Mouse (Mus musculus) right cerebral cortex, postnatal 14 days (tissue): ENCODE results near the gene Padi3.
A peak's percentile ranks its signal among the peaks of the same experiment; 100 is the strongest.

ENCODE experiments used
- DNase-seq: peaks from one replicate; pipeline ENCODE4 v3.0.0; 2022

Gene Padi3

DNA sequence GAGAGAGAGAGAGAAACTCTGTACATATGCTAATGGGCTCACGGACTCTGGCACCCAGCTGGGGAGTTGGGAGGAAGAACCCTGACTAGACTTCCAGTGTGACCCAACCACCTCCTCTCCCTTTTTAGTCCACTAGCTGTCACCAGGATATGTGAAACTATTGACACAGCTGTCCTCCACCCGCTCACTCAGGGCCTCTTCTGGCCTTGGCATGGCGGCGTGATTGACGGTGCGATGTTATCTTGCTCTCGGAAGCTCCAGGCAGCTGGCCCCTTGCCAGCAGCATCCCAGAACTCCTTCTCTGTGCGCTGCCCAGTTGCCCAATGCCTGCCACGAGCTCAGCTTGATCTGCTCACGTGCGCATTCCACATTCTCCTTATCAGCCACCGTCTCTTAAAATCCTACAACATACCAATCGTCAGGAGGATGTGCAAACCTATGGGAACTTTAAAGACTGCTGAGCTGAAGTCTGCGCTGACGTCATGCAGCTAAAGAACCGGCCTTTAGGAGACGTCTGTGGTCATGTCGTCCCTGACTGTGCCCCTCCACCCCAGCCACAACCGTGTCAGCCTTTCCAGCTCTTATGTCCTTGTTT is 30.5 kb downstream of the Padi3 start:
- DNase-seq = no peak

DNA sequence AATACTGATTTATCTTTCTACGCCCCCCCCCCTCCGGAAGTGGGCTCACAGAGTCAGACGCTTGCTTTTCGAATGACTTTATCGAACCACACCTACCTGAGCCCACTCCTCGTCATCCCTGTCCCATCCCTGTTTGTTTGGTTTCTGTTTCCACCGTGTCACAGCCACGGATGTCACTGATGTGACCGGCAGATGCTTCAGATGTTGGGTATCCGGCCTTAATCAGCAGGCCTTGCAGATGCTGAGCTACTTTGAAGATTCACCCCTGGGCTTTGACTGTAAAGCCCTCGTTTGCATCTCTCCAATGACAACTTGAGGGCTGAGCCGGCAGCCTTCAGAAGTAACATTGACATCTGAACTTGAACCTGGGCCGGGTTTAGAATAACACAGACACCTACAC is 33.8 kb downstream of the Padi3 start:
- DNase-seq = no peak

DNA sequence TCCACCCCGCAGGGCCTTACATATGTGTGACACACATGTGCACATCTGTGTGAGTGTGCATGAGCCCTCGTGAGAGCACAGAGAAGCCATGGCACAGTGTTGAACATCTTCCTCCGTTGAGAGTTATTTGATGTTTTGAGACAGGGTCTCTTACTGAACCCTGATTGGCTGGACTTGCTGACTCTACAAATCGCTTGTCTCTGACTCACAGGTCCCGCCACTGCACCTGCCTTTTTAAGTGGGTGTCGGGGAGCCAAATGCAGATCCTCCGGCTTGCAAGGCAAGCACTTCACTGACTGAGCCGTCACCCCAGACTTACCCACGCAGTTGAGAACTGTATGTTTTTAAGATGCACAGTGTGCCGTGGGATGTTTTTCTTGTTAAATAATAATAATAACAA is 34.6 kb downstream of the Padi3 start:
- DNase-seq = no peak

DNA sequence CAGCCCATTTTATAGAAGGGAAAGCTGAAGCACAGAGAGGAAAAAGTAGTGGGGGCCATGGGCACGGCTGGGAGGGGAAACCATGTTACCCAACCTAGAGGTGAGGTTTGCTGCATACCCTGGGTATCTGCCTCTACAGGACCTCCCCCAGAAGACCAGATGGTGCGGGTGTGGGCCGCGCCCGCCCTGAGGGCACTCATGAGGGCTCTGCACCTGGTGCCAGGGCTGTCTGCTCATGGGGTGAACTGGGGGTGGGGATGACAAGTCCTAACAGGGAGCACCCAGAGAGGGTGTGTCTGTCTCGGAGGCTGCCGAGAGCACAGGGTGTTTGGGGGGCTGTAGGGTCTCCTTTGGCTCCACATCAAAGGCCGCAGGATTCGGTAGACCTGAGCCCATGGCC is 35.6 kb downstream of the Padi3 start:
- no peak for DNase-seq

DNA sequence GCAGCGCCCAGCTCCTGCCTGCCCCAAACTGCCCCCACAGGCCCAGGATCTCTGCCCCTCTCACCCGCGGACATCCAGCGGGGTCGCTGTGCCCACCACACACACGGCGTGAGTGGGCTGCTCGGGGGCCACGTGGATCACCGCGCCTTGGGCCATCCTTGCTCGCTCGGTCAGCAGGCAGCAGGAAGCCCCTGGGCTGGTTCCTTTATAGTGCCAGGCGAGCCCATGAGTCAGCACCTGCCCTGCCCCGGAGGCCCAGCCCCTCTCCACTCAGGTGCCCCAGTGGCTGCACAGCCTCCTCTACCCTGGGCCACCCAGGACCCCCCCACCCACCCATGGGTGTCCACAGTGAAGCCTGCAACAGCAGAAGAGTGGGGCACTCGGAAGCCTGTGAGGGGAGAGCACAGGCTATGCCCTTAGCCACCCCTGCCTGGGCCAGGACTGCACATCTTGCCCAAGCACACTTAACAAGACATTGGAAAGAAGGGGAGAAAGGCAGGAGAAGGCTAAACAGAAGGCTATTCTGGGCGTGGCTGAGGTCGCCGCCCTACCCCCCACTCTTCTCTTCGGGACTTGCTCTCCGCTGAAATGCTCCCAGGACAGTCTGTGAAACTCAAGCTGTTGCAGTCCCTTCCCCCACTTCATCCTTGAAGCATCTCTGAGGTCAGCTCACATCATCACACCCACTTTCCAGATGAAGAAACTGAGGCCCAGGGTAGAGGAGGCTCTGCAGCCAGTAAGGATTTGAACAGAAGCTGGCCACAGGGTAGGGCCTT is 36.2 kb downstream of the Padi3 start, which contains the start of gene Padi4:
Padi4 (minus strand) TSS at position 212 of the 776 bp plus-strand sequence.
- no peak for DNase-seq

DNA sequence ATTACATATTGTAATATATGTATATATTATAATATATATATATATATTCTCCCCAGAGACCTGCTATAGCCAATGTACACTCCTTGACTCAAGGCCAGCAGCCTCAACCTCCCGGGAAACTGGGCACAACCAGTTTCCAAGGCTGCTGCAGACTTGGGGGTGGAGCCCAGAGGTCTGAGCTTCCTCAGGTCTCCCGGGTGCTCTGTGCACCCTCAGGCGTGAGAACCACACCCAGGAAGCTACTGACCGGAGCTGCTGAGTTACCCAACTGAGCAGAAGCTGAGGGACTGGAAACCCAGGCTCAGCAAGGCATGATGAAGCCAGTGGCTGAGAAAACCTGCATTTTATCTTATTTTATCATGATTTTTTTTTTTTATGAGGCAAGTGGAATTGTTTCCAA is 39.4 kb downstream of the Padi3 start:
- DNase-seq = no peak

DNA sequence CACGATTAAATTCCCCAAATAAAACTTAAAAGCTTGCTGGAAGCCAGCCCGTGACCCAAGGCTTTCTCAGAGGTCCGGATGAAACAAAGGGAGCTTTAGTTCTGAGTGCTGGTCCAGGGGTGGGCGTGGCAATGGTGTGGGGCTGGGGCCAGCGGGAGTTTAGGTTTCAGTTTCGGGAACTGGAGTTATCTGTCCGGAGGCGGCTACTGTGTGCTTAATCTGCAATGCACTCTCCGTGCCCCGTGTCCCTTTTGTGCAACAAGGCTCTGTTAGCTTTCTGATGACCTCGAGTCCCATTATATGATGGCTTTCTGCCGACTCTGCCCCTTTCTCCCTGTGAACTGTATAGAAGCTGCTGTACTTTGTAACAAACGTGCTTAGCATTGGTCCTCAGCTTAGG is 40.0 kb downstream of the Padi3 start:
- no peak for DNase-seq

DNA sequence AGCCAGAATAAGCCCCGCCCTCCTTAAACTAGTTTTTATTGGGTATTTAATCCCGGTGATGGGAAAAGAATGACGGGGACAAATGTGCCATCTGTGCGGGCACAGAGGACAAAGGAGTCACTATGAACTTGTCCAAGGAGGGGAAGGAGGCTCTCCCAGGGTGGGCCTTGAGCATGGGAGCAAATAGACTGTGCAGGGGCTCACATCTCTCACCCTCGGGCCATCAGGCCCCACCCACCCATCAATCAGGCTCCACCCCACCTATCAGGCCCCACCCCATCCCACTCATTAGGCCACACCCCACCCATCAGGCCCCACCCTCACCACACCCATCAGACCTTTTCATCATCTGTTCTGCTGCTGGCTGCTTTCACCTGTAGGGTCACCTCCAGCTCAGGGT is 41.5 kb downstream of the Padi3 start:
- DNase-seq = no peak

DNA sequence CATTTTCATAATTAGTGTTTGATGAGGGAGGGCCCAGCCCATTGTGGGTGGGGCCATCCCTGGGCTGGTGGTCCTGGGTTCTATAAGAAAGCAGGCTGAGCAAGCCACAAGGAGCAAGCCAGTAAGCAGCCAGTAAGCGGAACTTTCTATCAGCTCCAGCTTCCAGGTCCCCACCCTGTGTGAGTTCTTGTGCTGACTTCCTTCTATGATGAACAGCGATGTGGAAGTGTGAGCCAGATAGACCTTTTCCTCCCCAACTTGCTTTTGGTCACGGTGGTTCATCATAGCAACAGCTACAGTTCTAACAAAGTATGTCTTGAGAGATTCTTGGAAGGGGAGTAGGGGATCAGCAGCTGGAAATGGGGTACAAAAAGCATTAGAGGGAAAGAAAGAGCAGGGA is 44.5 kb downstream of the Padi3 start:
- DNase-seq = no peak

DNA sequence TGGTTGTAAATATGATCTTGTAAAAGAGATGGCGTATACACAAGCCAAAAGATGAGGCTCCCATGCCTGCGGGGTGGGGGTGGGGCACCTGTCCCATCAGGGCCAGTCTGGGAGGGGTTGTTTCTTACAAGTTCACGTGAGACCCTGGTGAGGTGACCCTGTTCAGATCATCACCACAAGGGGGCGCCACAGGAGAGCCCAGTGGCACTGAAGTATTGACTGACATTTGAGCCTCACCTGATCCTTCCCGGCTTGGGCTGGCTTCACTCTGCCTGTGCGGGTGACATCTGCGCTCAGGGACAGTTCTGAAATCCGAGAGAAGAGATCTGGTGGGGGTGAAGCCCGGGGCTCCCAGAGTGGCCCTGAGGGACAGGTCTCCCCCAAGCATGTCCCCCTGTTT is 47.3 kb downstream of the Padi3 start:
- DNase-seq = peak; percentile 40

DNA sequence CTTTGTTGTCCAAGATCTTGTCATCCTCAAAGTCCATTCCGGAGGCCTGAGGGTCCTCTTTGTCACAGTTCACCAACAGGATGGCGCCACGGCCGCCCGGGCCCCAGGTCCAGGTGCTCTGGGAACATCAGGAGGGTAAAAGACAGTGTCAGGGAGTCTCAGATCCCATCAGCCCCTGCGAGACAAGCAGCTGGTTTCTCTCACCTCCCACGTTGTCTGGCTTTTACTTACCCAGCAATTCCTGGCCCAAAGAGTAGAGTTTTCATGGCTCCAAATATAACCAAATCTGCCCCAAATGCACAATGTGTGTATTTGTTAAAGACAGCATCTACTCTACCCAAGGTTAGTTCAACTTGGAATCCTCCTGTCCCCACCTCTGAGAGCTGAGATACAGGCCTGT is 48.8 kb downstream of the Padi3 start:
- DNase-seq = no peak

DNA sequence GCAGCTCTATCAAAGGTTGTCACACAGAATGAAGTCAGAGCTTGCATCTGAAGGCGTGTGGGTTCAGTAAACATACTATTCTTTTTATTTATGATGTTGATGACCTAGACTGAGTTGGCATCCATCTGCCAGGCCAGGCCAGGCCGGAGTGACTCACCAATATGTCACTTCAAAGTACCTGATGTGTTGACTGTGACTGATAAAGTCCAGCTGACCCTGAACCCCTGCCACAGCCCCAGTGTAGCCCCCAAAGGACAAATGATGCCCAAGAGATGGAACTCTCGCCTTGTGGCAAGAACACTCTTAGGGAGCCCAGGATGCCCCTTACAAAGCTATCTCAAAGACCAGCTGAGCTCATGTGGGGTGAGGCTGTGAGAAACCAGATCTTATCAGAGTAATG is 54.6 kb downstream of the Padi3 start:
- no peak for DNase-seq

DNA sequence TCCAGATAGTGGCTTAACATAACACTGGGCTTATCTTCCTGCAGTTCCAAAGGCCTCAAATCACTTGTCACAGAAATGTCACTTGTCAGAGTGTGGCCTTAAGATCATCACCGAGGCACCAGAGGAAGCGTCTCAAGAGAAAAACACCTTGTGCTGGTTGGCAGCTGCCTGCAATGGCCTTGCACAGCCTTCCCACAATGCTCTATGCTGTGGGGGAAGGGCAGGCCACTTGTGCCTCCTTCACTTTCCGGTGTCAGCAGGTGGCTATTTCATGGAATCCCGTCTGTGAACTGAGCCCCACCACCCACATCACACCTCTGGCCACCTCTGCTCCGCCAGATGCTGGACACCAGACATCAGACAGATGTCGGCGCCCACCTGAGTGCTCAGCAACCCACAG is 57.1 kb downstream of the Padi3 start:
- DNase-seq = no peak

DNA sequence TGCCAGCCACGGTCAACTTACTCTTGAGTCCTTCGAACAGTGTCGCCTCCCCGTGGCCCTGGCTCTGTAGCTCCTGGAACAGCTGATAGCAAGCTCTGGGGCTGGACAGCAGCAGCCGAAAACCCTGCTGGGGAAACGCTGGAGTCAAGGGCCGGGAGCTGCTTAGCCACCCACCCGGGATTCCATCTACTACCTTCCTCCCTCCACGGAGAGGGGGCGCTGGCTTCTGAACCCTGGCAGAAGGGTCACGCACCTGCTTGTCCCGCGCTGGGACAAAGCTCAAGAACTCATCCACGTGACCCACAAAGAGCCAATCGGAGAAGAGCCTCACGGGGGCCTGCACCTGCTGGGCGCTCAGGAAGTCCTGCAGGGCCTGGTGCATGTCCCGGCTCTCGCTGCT is 60.1 kb downstream of the Padi3 start:
- no peak for DNase-seq

DNA sequence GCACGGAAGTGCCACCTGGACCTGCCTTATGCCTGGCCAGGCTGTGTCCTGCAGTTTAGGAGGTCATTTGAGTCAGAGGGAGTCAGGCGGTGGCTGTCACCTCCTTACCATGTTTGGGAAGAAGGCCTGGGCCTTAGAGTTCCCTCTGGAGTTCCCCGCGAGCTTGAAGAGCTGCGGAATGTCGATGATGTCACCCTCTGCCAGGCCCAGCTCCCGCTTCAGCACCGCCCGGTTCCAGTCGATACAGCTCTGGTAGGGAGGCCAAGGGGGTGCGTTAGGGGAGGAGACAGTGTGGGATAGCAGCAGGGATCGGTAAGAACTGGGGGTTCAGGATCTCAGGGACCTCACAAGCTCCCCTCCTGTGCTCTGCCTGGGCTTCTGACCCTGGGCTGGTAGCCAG is 62.5 kb downstream of the Padi3 start:
- no peak for DNase-seq

DNA sequence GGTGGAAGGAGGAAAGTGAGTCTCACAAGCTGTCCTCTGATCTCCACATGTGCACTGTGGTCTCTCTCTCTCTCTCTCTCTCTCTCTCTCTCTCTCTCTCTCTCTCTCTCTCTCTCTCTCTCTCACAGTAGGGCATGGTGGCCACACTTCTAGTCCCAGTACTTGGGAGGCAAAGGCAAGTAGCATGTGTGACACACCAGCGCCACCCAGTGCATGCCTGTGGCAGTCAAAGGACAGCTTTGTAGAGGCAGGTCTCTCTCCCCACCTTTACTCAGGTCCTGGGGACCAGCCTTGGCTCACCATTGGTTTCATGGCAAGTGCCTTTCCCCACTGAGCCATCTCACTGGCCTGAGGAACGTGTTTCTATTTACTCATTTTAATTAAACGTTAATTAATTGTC is 65.8 kb downstream of the Padi3 start:
- peak; percentile 65 for DNase-seq

DNA sequence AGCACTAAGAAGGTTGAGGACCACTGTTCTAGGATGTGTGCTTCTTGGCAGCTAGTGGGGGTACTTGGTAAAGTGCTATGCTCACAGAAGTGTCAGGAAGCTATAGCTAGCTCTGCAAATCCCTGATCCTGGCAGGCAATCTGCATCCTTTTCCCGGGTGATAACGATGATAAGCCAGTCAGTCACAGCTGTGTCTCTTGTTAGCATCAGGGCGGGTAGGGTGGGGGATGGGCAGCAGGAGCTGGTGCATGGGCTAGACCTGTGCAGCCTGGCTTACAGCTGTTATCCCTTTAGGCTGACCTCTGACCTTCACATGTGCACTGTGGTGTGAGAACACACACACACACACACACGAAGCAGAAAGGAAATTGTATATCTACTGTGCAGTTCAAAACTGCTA is 67.4 kb downstream of the Padi3 start:
- DNase-seq = no peak

DNA sequence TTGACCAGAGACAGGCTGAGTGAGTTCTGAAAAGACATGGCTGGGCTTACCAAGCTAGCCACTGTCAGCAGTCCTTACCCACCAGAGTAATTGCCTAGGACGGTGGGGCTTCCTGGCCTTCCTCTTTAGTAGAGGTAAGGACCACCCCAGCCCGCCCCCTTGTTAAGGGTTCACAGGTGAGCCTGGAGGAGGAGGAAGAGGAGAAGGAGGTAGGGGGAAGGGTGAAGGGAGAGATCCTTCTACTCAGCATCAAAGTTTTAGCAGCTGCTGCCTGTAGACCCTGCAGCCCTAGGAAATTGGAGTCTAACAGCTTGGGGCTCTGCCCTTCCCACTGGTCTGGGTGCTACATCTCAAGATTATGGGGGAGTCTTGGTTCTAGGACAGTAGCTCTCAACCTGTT is 67.9 kb downstream of the Padi3 start, which contains the start of gene Padi6:
Padi6 (minus strand) TSS at position 101 of the 400 bp plus-strand sequence.
- no peak for DNase-seq

DNA sequence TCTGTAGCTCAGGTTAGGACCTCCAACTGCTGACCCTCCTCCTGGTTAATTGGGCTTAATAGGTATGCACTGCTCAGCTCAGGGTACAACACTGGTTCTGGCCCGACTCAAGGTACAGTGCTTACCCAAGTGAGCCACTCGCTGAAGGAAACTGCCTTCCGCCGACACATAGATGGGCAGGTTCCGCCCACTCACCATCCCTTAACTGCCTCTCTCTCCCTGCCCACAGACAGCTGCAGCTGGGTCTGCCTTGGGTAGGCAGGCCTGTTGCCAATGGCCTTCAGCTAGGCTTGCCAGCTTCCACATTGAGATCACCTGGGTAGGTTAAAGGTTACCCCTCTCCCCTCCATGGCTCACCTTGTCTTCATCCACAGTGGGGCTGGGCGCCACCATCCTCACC is 69.0 kb downstream of the Padi3 start:
- no peak for DNase-seq

DNA sequence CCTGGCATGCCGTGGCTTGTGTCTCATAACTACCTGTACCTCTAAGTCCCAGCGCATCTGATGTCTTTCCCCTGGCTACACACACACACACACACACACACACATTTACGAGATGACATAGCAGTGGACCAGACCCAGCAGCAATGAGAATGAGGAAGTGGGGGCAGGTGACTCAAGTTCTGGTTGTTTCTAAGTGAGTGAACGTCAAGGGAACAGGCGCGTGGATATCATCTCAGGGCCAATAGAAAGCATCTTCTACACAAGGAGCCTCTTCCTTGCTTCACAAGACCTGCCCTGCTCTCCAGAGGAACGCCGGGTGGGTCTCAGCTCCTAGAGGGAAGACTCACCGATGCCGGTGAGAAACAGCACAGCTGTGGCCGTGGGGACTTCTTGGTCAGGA is 69.8 kb downstream of the Padi3 start:
- no peak for DNase-seq
